Mouse (Mus musculus) erythroblast, embryonic 14.5 days (primary cell): ENCODE results near the gene Ms4a2. TPM values are rescaled to one million over a fixed set of nuclear protein-coding genes. Genes with fewer than 3 reads are reported as not detected.

Source experiments
- H3K27me3 ChIP-seq: 2 replicates; pipeline ENCODE4 v1.6.1; 2012; ENCODE audit warnings: inconsistent platforms; ENCODE audit not compliant: control insufficient read depth
- H3K36me3 ChIP-seq: 2 replicates; pipeline ENCODE4 v1.6.1; 2012; ENCODE audit warnings: mild to moderate bottlenecking, inconsistent platforms; ENCODE audit not compliant: control insufficient read depth
- H3K4me1 ChIP-seq: 2 replicates; pipeline ENCODE4 v1.6.1; 2012; ENCODE audit warnings: inconsistent platforms; ENCODE audit not compliant: control insufficient read depth
- H3K4me3 ChIP-seq: replicated peaks from 2 replicates; pipeline ENCODE3; 2012; ENCODE audit warnings: moderate library complexity, mild to moderate bottlenecking, inconsistent platforms
- H3K9me3 ChIP-seq: 2 replicates; pipeline ENCODE4 v1.6.1; 2012; ENCODE audit warnings: low read length, inconsistent platforms, mixed read lengths; ENCODE audit not compliant: control insufficient read depth
- GATA1 ChIP-seq: IDR thresholded peaks from 2 replicates; pipeline ENCODE4 v1.6.1; 2012; ENCODE audit warnings: low read length, inconsistent platforms, mixed read lengths
- TAL1 ChIP-seq: IDR thresholded peaks from 3 replicates; pipeline ENCODE4 v1.6.1; 2012; ENCODE audit warnings: low read length, inconsistent platforms, mixed read lengths
- polyA plus RNA-seq: library from polyadenylated mRNA; stranded (reverse); fragments of >175 nt; gene quantifications from 2 replicates; pipeline ENCODE4 v1.2.3, GENCODE M21; 2012

Ms4a2 gene
- polyA plus RNA-seq, 1 experiment, result 0.01 TPM

- Histone ChIP-seq H3K27me3 (no peaks in the 10 kb centered on the region), H3K4me3 (no peak within 1 kb of the TSS), H3K9me3 (no peaks in the 10 kb centered on the region), H3K36me3 (no peaks in the 10 kb centered on the region), H3K4me1 (no peaks in the 10 kb centered on the region)
- TF ChIP-seq GATA1 (no peak), TAL1 (no peak)
Measured at GRCm38 (mm10) chr19:11604603-11605002, 18.9 kb downstream of the Ms4a2 start, which contains the start of gene Ms4a6d. Ms4a6d (minus strand) TSS chr19:11604849.

- H3K4me3 ChIP-seq, result no peak overlapping the region
- no peaks in the 10 kb centered on the region for H3K36me3 ChIP-seq
- TF ChIP-seq GATA1 (no peak), TAL1 (no peak)
- H3K9me3 ChIP-seq, result no peaks in the 10 kb centered on the region
- no peaks in the 10 kb centered on the region for H3K27me3 ChIP-seq
- H3K4me1 ChIP-seq, result no peaks in the 10 kb centered on the region
Measured at GRCm38 (mm10) chr19:11602026-11602425, 21.5 kb downstream of the Ms4a2 start.

- Histone ChIP-seq H3K4me3 (no peak overlapping the region), H3K9me3 (no peaks in the 10 kb centered on the region), H3K36me3 (no peaks in the 10 kb centered on the region), H3K27me3 (no peaks in the 10 kb centered on the region), H3K4me1 (no peaks in the 10 kb centered on the region)
- TF ChIP-seq GATA1, result no peak
- no peak for TF ChIP-seq TAL1
Measured at GRCm38 (mm10) chr19:11601349-11601748, 22.2 kb downstream of the Ms4a2 start.

- Histone ChIP-seq H3K27me3 (no peaks in the 10 kb centered on the region), H3K9me3 (no peaks in the 10 kb centered on the region), H3K4me1 (no peaks in the 10 kb centered on the region), H3K36me3 (no peaks in the 10 kb centered on the region), H3K4me3 (no peak overlapping the region)
- TF ChIP-seq GATA1, result no peak
- no peak for TF ChIP-seq TAL1
Measured at GRCm38 (mm10) chr19:11589891-11590449, 33.5 kb downstream of the Ms4a2 start.

GRCm38 (mm10) chr19:11589205-11589604 lies 34.3 kb downstream of the Ms4a2 start:
- Histone ChIP-seq H3K27me3 (no peaks in the 10 kb centered on the region), H3K36me3 (no peaks in the 10 kb centered on the region), H3K4me3 (no peak overlapping the region), H3K4me1 (no peaks in the 10 kb centered on the region), H3K9me3 (no peaks in the 10 kb centered on the region)
- TF ChIP-seq GATA1 (no peak), TAL1 (no peak)

- Histone ChIP-seq H3K9me3 (no peaks in the 10 kb centered on the region), H3K4me3 (no peak overlapping the region), H3K27me3 (no peaks in the 10 kb centered on the region), H3K36me3 (no peaks in the 10 kb centered on the region), H3K4me1 (no peaks in the 10 kb centered on the region)
- TF ChIP-seq GATA1, result no peak
- no peak for TF ChIP-seq TAL1
Measured at GRCm38 (mm10) chr19:11574965-11575364, 48.6 kb downstream of the Ms4a2 start.

Other genes starting within 250 kb of the Ms4a2 start
- not detected in 2 replicates for gene Ms4a4a, start 248.2 kb downstream of the Ms4a2 start, polyA plus RNA-seq
- gene Ms4a4c, start 218.9 kb downstream of the Ms4a2 start, polyA plus RNA-seq, result not detected in 2 replicates
- 0.05 TPM in 1 of 2 replicates, not detected in the other for gene Ms4a4b, start 180.2 kb downstream of the Ms4a2 start, polyA plus RNA-seq
- gene Ms4a6c, start 154.4 kb downstream of the Ms4a2 start, polyA plus RNA-seq, result not detected in 2 replicates
- gene Gm8369, start 137.8 kb downstream of the Ms4a2 start, polyA plus RNA-seq, result not detected in 2 replicates
- not detected in 2 replicates for gene Ms4a6b, start 107.2 kb downstream of the Ms4a2 start, polyA plus RNA-seq
- gene Ms4a4d, start 86.9 kb downstream of the Ms4a2 start, polyA plus RNA-seq, result not detected in 2 replicates
- gene Ms4a6d, start 18.9 kb downstream of the Ms4a2 start, polyA plus RNA-seq, result not detected in 2 replicates
- 0.06 TPM in 1 of 2 replicates, not detected in the other for gene Ms4a3, start 17.1 kb upstream of the Ms4a2 start, polyA plus RNA-seq
- gene Oosp2, start 36.8 kb upstream of the Ms4a2 start, polyA plus RNA-seq, result not detected in 2 replicates
- not detected in 2 replicates for gene Oosp1, start 67.4 kb upstream of the Ms4a2 start, polyA plus RNA-seq
- not detected in 2 replicates for gene Oosp3, start 73.3 kb upstream of the Ms4a2 start, polyA plus RNA-seq
- gene Gif, start 123.8 kb upstream of the Ms4a2 start, polyA plus RNA-seq, result not detected in 2 replicates
- gene Mrpl16, start 146.7 kb upstream of the Ms4a2 start, polyA plus RNA-seq, result 1.3 and 1.5 TPM in 2 replicates
- not detected in 2 replicates for gene Stx3, start 195.7 kb upstream of the Ms4a2 start, polyA plus RNA-seq
- gene Olfr1417, start 215.5 kb upstream of the Ms4a2 start, polyA plus RNA-seq, result not detected in 2 replicates
- gene Olfr1418, start 237.3 kb upstream of the Ms4a2 start, polyA plus RNA-seq, result not detected in 2 replicates